Mouse (Mus musculus) forebrain, embryonic 12.5 days (tissue): ENCODE data around the gene Cisd1. TPM values are rescaled to one million over a fixed set of nuclear protein-coding genes. Genes with fewer than 3 reads are reported as not detected.
A peak's percentile ranks its signal among the peaks of the same experiment; 100 is the strongest.

Experiments
- ATAC-seq: fragments of 200-750 bp; cut with Nextera tagmentation; 2 replicates; pipeline ENCODE4 v1.8.0; 2017; ENCODE audit warnings: moderate TSS enrichment; ENCODE audit not compliant: low FRiP score
- H3K27ac ChIP-seq: fragments of 300-500 bp; sonication (generic); 2 replicates; pipeline ENCODE4 v1.5.1; 2016; ENCODE audit warnings: mild to moderate bottlenecking
- H3K27me3 ChIP-seq: fragments of 300-500 bp; sonication (generic); 2 replicates; pipeline ENCODE4 v1.6.1; 2016; ENCODE audit warnings: mild to moderate bottlenecking
- H3K36me3 ChIP-seq: fragments of 300-500 bp; sonication (generic); replicated peaks from 2 replicates; pipeline ENCODE4 v1.6.1; 2016; ENCODE audit warnings: mild to moderate bottlenecking
- H3K4me1 ChIP-seq: fragments of 300-500 bp; sonication (generic); 2 replicates; pipeline ENCODE4 v1.6.1; 2016
- H3K4me2 ChIP-seq: fragments of 300-500 bp; sonication (generic); 2 replicates; pipeline ENCODE4 v1.6.1; 2016; ENCODE audit warnings: mild to moderate bottlenecking, moderate library complexity
- H3K4me3 ChIP-seq: fragments of 300-500 bp; sonication (generic); replicated peaks from 2 replicates; pipeline ENCODE4 v1.5.1; 2016; ENCODE audit warnings: mild to moderate bottlenecking
- H3K9ac ChIP-seq: fragments of 300-500 bp; sonication (generic); 2 replicates; pipeline ENCODE4 v1.6.1; 2016; ENCODE audit warnings: mild to moderate bottlenecking
- H3K9me3 ChIP-seq: fragments of 300-500 bp; sonication (generic); 2 replicates; pipeline ENCODE4 v1.6.1; 2016
- WGBS: fragments of 180-500 bp; shearing (Covaris S2); methylation state at CpG from one replicate; pipeline ENCODE4 v1.1.7; 2016; 5-methylcytosine and 5-hydroxymethylcytosine counted together
- polyA plus RNA-seq: library from polyadenylated mRNA; unstranded; fragments of >200 nt; fragmentation: Nextera tagmentation; extraction: Ambion mirVana; gene quantifications from 2 replicates; pipeline ENCODE4 v1.2.1, GENCODE M21; 2016

Cisd1 gene
- polyA plus RNA-seq, 1 experiment from 2014 or later = 169 TPM

DNA sequence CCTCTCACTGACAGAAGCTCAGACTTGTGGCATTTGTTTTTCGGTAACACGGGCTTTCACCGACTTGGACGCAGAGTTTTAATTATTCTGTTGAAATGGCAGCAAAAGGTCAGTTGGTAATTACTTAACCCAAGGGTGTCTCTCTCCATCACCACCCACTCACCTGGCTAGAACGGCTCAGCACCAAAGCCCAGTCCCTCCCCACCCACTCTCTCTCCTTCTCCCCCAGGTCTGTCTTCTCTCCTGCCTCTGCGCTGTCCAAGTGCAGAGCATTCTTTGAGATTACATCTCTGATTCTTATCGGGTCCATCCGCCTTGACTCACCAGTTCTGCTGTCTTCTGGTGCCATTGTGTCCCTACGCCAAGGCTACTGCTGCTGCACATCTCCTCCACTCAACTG is 11.9 kb downstream of the Cisd1 start:
- Histone ChIP-seq H3K9ac (no peak overlapping the region), H3K4me3 (no peak overlapping the region), H3K4me2 (no peak overlapping the region), H3K27me3 (no peaks in the 10 kb centered on the region), H3K4me1 (no peaks in the 10 kb centered on the region), H3K9me3 (no peaks in the 10 kb centered on the region), H3K36me3 (peaks cover 59% of the 10 kb centered on the region), H3K27ac (no peak overlapping the region)
- 93% methylated on average over 9 of the region's 9 CpGs for WGBS
- ATAC-seq = no peak

DNA sequence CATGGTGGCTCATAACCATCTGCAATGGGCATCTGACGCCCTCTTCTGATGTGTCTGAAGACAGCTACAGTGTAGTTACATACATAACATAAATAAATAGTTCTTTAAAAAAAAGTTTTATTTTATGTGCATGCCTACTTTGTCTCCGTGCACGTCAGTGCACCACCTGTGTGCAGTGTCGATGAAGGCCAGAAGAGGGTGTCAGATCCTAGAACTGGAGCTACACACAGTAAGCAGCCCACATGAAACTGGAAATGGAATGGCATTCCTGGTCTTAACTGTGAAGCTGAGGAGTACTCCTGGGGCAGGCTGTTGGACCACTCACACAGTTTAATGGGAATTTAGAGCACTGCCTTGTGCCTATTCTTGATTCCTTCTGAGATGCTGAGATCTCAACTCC is 12.4 kb downstream of the Cisd1 start:
- Histone ChIP-seq H3K4me3 (no peak overlapping the region), H3K27me3 (no peaks in the 10 kb centered on the region), H3K9me3 (no peaks in the 10 kb centered on the region), H3K4me1 (no peaks in the 10 kb centered on the region), H3K27ac (no peak overlapping the region), H3K4me2 (no peak overlapping the region), H3K36me3 (peaks cover 59% of the 10 kb centered on the region), H3K9ac (no peak overlapping the region)
- 94% methylated on average over 4 of the region's 4 CpGs for WGBS
- ATAC-seq = no peak

DNA sequence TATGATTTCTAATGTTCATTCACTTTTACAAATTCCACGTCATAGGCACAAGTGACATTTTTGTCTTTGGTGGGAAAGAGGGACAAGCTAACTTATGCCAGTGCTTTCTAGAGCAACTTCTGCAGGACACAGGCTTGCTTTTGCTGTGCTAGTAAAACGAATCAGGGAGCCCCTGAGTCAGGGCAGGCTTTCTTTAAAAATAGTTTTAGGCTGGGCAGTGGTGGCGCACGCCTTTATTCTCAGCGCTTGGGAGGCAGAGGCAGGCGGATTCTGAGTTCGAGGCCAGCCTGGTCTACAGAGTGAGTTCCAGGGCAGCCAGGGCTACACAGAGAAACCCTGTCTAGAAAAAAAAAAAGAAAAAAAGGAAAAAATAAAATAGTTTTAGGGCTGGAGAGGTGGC is 12.8 kb downstream of the Cisd1 start:
- Histone ChIP-seq H3K27me3 (no peaks in the 10 kb centered on the region), H3K9ac (no peak overlapping the region), H3K9me3 (no peaks in the 10 kb centered on the region), H3K4me3 (no peak overlapping the region), H3K4me2 (no peak overlapping the region), H3K36me3 (peaks cover 59% of the 10 kb centered on the region), H3K27ac (no peak overlapping the region), H3K4me1 (no peaks in the 10 kb centered on the region)
- ATAC-seq = no peak
- 96% methylated on average over 7 of the region's 7 CpGs for WGBS

- 94% methylated on average over 12 of the region's 12 CpGs for WGBS
- Histone ChIP-seq H3K27me3 (no peaks in the 10 kb centered on the region), H3K4me1 (no peaks in the 10 kb centered on the region), H3K4me2 (no peak overlapping the region), H3K9me3 (no peaks in the 10 kb centered on the region), H3K9ac (no peak overlapping the region), H3K36me3 (peaks cover 46% of the 10 kb centered on the region), H3K4me3 (no peak overlapping the region), H3K27ac (no peak overlapping the region)
- no peak for ATAC-seq
Measured at GRCm38 (mm10) chr10:71330070-71330469, 14.7 kb downstream of the Cisd1 start.

GRCm38 (mm10) chr10:71329295-71329694 is 15.5 kb downstream of the Cisd1 start:
- Histone ChIP-seq H3K4me2 (no peak overlapping the region), H3K27me3 (no peaks in the 10 kb centered on the region), H3K36me3 (peaks cover 38% of the 10 kb centered on the region), H3K4me3 (no peak overlapping the region), H3K9me3 (no peaks in the 10 kb centered on the region), H3K4me1 (no peaks in the 10 kb centered on the region), H3K27ac (no peak overlapping the region), H3K9ac (no peak overlapping the region)
- ATAC-seq = no peak
- WGBS = 94% methylated on average over 6 of the region's 6 CpGs

- no peak overlapping the region for H3K4me3 ChIP-seq
- H3K4me2 ChIP-seq = no peak overlapping the region
- WGBS = 91% methylated on average over 5 of the region's 5 CpGs
- H3K36me3 ChIP-seq = peaks cover 34% of the 10 kb centered on the region
- H3K4me1 ChIP-seq = no peaks in the 10 kb centered on the region
- no peaks in the 10 kb centered on the region for H3K9me3 ChIP-seq
- no peak overlapping the region for H3K9ac ChIP-seq
- no peak for ATAC-seq
- no peaks in the 10 kb centered on the region for H3K27me3 ChIP-seq
- no peak overlapping the region for H3K27ac ChIP-seq
Measured at GRCm38 (mm10) chr10:71328870-71329269, 15.9 kb downstream of the Cisd1 start.

- no peak overlapping the region for H3K4me3 ChIP-seq
Measured at GRCm38 (mm10) chr10:71328382-71328781, 16.4 kb downstream of the Cisd1 start.

GRCm38 (mm10) chr10:71327386-71327785 is 17.4 kb downstream of the Cisd1 start:
- Histone ChIP-seq H3K4me2 (no peak overlapping the region), H3K4me3 (no peak overlapping the region), H3K36me3 (peaks cover 27% of the 10 kb centered on the region), H3K27me3 (no peaks in the 10 kb centered on the region), H3K9me3 (no peaks in the 10 kb centered on the region), H3K9ac (no peak overlapping the region), H3K4me1 (no peaks in the 10 kb centered on the region), H3K27ac (no peak overlapping the region)
- 90% methylated on average over 10 of the region's 10 CpGs for WGBS
- ATAC-seq = no peak

More at GRCm38 (mm10) chr10:71328382-71328781, 16.4 kb downstream of the Cisd1 start:
- Histone ChIP-seq H3K36me3 (peaks cover 29% of the 10 kb centered on the region), H3K27me3 (no peaks in the 10 kb centered on the region), H3K4me1 (no peaks in the 10 kb centered on the region), H3K9ac (no peak overlapping the region), H3K9me3 (no peaks in the 10 kb centered on the region), H3K4me2 (no peak overlapping the region), H3K27ac (no peak overlapping the region)
- 90% methylated on average over 6 of the region's 6 CpGs for whole genome bisulfite sequencing
- ATAC-seq = no peak

DNA sequence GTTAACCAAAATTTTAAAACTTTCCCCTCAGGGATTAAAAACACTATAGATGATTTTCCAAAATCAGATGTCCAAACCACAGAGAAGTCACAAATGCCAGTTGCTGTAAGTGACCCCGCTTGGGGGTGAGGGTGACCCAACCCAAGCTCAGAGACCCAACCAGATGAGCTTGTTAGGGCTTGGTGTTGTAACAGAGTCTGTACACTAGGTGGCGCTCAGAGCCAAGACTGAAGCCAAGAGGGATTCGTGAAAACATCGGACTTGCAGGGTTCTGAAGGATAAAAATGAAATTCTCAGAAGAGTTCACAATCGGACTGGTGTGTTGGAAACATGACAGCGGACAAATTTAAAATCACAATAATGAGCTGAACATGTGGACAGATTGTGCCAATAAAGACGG is 18.0 kb downstream of the Cisd1 start:
- H3K27ac ChIP-seq = no peak overlapping the region
- H3K4me1 ChIP-seq = no peaks in the 10 kb centered on the region
- H3K9me3 ChIP-seq = no peaks in the 10 kb centered on the region
- no peaks in the 10 kb centered on the region for H3K27me3 ChIP-seq
- H3K36me3 ChIP-seq = peaks cover 25% of the 10 kb centered on the region
- 0 out of 2 replicates have a peak, but pooled peaks have one; percentile 39 for ATAC-seq
- no peak overlapping the region for H3K4me2 ChIP-seq
- H3K9ac ChIP-seq = no peak overlapping the region
- WGBS = 22% methylated on average over 7 of the region's 7 CpGs
- H3K4me3 ChIP-seq = no peak overlapping the region

GRCm38 (mm10) chr10:71326123-71326522 is 18.6 kb downstream of the Cisd1 start:
- no peak for ATAC-seq
- no peaks in the 10 kb centered on the region for H3K27me3 ChIP-seq
- no peak overlapping the region for H3K9ac ChIP-seq
- 88% methylated on average over 7 of the region's 7 CpGs for WGBS
- no peaks in the 10 kb centered on the region for H3K4me1 ChIP-seq
- no peak overlapping the region for H3K4me3 ChIP-seq
- no peak overlapping the region for H3K4me2 ChIP-seq
- no peaks in the 10 kb centered on the region for H3K9me3 ChIP-seq
- peaks cover 22% of the 10 kb centered on the region for H3K36me3 ChIP-seq
- no peak overlapping the region for H3K27ac ChIP-seq

- no peak for ATAC-seq
- Histone ChIP-seq H3K36me3 (no peaks in the 10 kb centered on the region), H3K4me1 (no peaks in the 10 kb centered on the region), H3K9me3 (no peaks in the 10 kb centered on the region), H3K4me3 (no peak overlapping the region), H3K27me3 (no peaks in the 10 kb centered on the region), H3K4me2 (no peak overlapping the region), H3K9ac (no peak overlapping the region), H3K27ac (no peak overlapping the region)
- 88% methylated on average over 8 of the region's 8 CpGs for WGBS
Measured at GRCm38 (mm10) chr10:71323669-71324068, 21.1 kb downstream of the Cisd1 start.

- no peak for ATAC-seq
Measured at GRCm38 (mm10) chr10:71316497-71316896, 28.3 kb downstream of the Cisd1 start.

GRCm38 (mm10) chr10:71316056-71316455 is 28.7 kb downstream of the Cisd1 start:
- Histone ChIP-seq H3K4me3 (no peak overlapping the region), H3K4me2 (no peak overlapping the region), H3K9ac (no peak overlapping the region), H3K27ac (no peak overlapping the region), H3K4me1 (no peaks in the 10 kb centered on the region), H3K27me3 (no peaks in the 10 kb centered on the region), H3K36me3 (no peaks in the 10 kb centered on the region), H3K9me3 (no peaks in the 10 kb centered on the region)
- WGBS = 87% methylated on average over 11 of the region's 11 CpGs
- no peak for ATAC-seq

More at GRCm38 (mm10) chr10:71316497-71316896, 28.3 kb downstream of the Cisd1 start:
- no peak overlapping the region for H3K4me3 ChIP-seq
- H3K27me3 ChIP-seq = no peaks in the 10 kb centered on the region
- no peak overlapping the region for H3K9ac ChIP-seq
- 71% methylated on average over 7 of the region's 7 CpGs for WGBS
- no peak overlapping the region for H3K27ac ChIP-seq
- no peaks in the 10 kb centered on the region for H3K9me3 ChIP-seq
- no peak overlapping the region for H3K4me2 ChIP-seq
- H3K36me3 ChIP-seq = no peaks in the 10 kb centered on the region
- H3K4me1 ChIP-seq = no peaks in the 10 kb centered on the region
